Mouse (Mus musculus): ENCODE results near the gene Vmn2r111. TPM values are rescaled to one million over a fixed set of nuclear protein-coding genes. Genes with fewer than 3 reads are reported as not detected.
"Not testable (repeated sequence)": the region's sequence is repeated elsewhere in the genome, so short reads cannot be mapped to it uniquely, and the experiment has no call there.

Vmn2r111 gene
- total RNA-seq (2017): not detected in 2 replicates

GRCm38 (mm10) chr17:22573382-22573781, at the start of gene Vmn2r111:
TSS of gene Vmn2r111 (minus strand) at chr17:22573482.
- not testable (repeated sequence) for ATAC-seq (replicated peaks; ENCODE audit: low read depth, poor library complexity, severe bottlenecking)

GRCm38 (mm10) chr17:22600651-22601050, 27.4 kb upstream of the Vmn2r111 start, which contains the start of gene Vmn2r112:
TSS of gene Vmn2r112 (plus strand) at chr17:22600951.
- not testable (repeated sequence) for ATAC-seq (replicated peaks; ENCODE audit: low read depth, poor library complexity, severe bottlenecking)

DNA sequence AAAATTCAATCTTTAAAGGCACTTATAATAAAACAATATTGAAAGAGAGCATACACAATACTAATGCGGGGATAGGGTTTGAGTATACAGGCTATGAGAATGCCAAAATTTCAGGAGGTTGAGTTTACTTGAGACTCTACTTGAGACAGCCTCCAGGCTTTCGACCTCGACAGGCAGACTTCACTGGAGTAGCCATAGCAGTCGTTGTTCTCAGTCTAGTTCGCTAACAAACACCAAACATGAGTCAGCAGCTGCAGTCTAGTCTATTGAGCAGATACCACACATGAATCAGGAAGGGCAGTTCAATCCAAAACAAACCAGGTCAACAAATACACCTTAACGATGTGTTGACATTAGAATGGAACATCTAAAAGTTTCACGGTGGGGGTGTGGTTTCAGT, 52.8 kb downstream of the Vmn2r111 start:
- not testable (repeated sequence) for ATAC-seq (replicated peaks; ENCODE audit: low read depth, poor library complexity, severe bottlenecking)

GRCm38 (mm10) chr17:22520037-22520436, 53.2 kb downstream of the Vmn2r111 start:
- ATAC-seq (replicated peaks; ENCODE audit: low read depth, poor library complexity, severe bottlenecking): not testable (repeated sequence)

DNA sequence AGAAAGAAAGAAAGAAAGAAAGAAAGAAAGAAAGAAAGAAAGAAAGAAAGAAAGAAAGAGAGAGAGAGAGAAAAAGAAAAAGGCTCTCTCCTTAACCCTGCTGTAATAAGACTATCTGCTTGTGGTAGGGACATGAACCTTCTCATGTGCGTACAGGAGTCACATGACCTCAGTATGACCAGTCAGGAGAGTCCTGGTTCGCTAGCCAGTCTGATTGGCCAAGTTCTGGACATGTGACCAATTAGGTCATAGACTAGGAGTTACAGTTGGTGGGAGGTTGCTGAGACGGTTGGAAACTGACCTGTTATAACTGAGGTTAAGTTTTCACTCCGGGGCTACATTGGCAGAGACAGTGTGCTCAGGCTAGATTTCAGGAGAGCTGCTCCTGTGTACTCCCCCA, 76.2 kb downstream of the Vmn2r111 start:
- no peak for ATAC-seq (replicated peaks; ENCODE audit: low read depth, poor library complexity, severe bottlenecking)

Other genes with a start within 250 kb of the Vmn2r111 start
- gene Zfp944, start 212.1 kb downstream of the Vmn2r111 start, total RNA-seq (2017): 13.2 and 13.8 TPM in 2 replicates
- gene Zfp758, start 212.0 kb downstream of the Vmn2r111 start, total RNA-seq (2017): 14.2 and 18.9 TPM in 2 replicates
- 5.8 and 7.8 TPM in 2 replicates for gene Zfp946, start 149.3 kb downstream of the Vmn2r111 start, total RNA-seq (2017)
- not detected in 2 replicates for gene Vmn2r112, start 27.5 kb upstream of the Vmn2r111 start, total RNA-seq (2017)